Comparison of ENCODE assay signal across 27 mouse cellular contexts in genomic region chr9:79689342-79689741, GRCm38 (mm10). TPM values are rescaled to one million over a fixed set of nuclear protein-coding genes. Genes with fewer than 3 reads are reported as not detected.
DNase-seq lines count a peak whose midpoint lies in the region; ATAC-seq and TF ChIP-seq lines count a peak whose summit lies in the region.
"Had no signal": no experiment of that assay in that cellular context is flagged by ENCODE, and none has a peak within 500 bp of the region (broad histone marks: within the 10 kb centered on the region; RNA-seq: fewer than 3 reads in every experiment).

No protein-coding gene starts in this region.

- TF ChIP-seq POLR2A in liver, adult 2 months (IDR thresholded peaks at IDR 0.05; ENCODE audit: extremely low read depth, insufficient read depth, low read length), result no peak

- H3K27me3 ChIP-seq in hindbrain, embryonic 12.5 days, result no peaks in the 10 kb centered on the region
- H3K27me3 ChIP-seq in hindbrain, embryonic 14.5 days (ENCODE audit: control insufficient read depth, insufficient read depth, low read length), result no peaks in the 10 kb centered on the region
- H3K27me3 ChIP-seq in liver, adult 2 months (ENCODE audit: control insufficient read depth, insufficient read depth, low read length), result no peaks in the 10 kb centered on the region
- no peaks in the 10 kb centered on the region for H3K27me3 ChIP-seq in liver, embryonic 11.5 days (replicated peaks; ENCODE audit: control insufficient read depth, insufficient read depth, low read length)
- H3K27me3 ChIP-seq in forebrain, embryonic 10.5 days (ENCODE audit: poor library complexity, severe bottlenecking), result no peaks in the 10 kb centered on the region
- H3K27me3 ChIP-seq: CH12.LX; embryonic facial prominence, embryonic 13.5 days; hindbrain, embryonic 13.5 days; intestine, embryonic 15.5 days; midbrain, embryonic 12.5 days; Patski had no signal

- no peak overlapping the region for H3K9ac ChIP-seq in hindbrain, embryonic 12.5 days
- no peak overlapping the region for H3K9ac ChIP-seq in hindbrain, embryonic 14.5 days
- no peak overlapping the region for H3K9ac ChIP-seq in liver, adult 2 months (ENCODE audit: low read depth, low read length)
- H3K9ac ChIP-seq in liver, embryonic 11.5 days (ENCODE audit: low read depth, low read length), result no peak overlapping the region
- H3K9ac ChIP-seq: embryonic facial prominence, embryonic 13.5 days; hindbrain, embryonic 13.5 days; intestine, embryonic 15.5 days; liver, postnatal 0 days; midbrain, embryonic 12.5 days had no signal

- no peak for ATAC-seq in hindbrain, embryonic 12.5 days (ENCODE audit: low FRiP score)
- ATAC-seq in hindbrain, embryonic 14.5 days (ENCODE audit: low FRiP score), result no peak
- ATAC-seq in liver, embryonic 11.5 days (replicated peaks; ENCODE audit: low FRiP score), result no peak
- ATAC-seq: intestine, embryonic 15.5 days; liver, postnatal 0 days; Patski had no signal

- no peak for TF ChIP-seq CTCF in liver, adult 2 months (IDR thresholded peaks at IDR 0.05; ENCODE audit: low read depth, low read length)

- no peak overlapping the region for H3K4me2 ChIP-seq in hindbrain, embryonic 12.5 days (replicated peaks)
- H3K4me2 ChIP-seq in hindbrain, embryonic 14.5 days (replicated peaks), result no peak overlapping the region
- H3K4me2 ChIP-seq in liver, embryonic 11.5 days, result no peak overlapping the region
- H3K4me2 ChIP-seq: embryonic facial prominence, embryonic 13.5 days; heart, embryonic 11.5 days; hindbrain, embryonic 13.5 days; intestine, embryonic 15.5 days; midbrain, embryonic 12.5 days had no signal

- no peaks in the 10 kb centered on the region for H3K36me3 ChIP-seq in hindbrain, embryonic 12.5 days
- H3K36me3 ChIP-seq in hindbrain, embryonic 14.5 days (replicated peaks; ENCODE audit: control insufficient read depth, insufficient read depth), result no peaks in the 10 kb centered on the region
- H3K36me3 ChIP-seq in liver, adult 2 months (ENCODE audit: control insufficient read depth, insufficient read depth, low read length), result no peaks in the 10 kb centered on the region
- H3K36me3 ChIP-seq in liver, embryonic 11.5 days (ENCODE audit: control insufficient read depth, insufficient read depth, low read length), result no peaks in the 10 kb centered on the region
- H3K36me3 ChIP-seq in forebrain, embryonic 10.5 days (replicated peaks), result no peaks in the 10 kb centered on the region
- H3K36me3 ChIP-seq: G1E; hindbrain, embryonic 13.5 days; intestine, embryonic 15.5 days; midbrain, embryonic 12.5 days had no signal

- no peak for DNase-seq in hindbrain, embryonic 14.5 days (ENCODE audit: low spot score)
- DNase-seq in liver, adult 2 months (ENCODE audit: extremely low read depth, low read depth, low spot score), result peak; percentile 53
- DNase-seq in liver, embryonic 11.5 days (ENCODE audit: low spot score), result no peak
- peak; percentile 17 for DNase-seq in neural tube, embryonic 10.5 days (ENCODE audit: extremely low spot score, low spot score)
- no peak for DNase-seq in urinary bladder, adult 18-20 months (ENCODE audit: low spot score in 2 of 2)
- no peak for DNase-seq in forebrain, embryonic 10.5 days (ENCODE audit: extremely low spot score, low spot score)
- DNase-seq: adrenal gland, postnatal 36 days; B cell, adult 2 months; cerebellum, adult 9-10 months; gastrocnemius, postnatal 10 days; heart, adult 11 months; kidney, postnatal 25 days; liver; liver, postnatal 0 days; lung, postnatal 10 days; right cerebral cortex, adult 18-20 months; right cerebral cortex, postnatal 4 days; thymus, postnatal 14 days had no signal

- peak overlapping the region; percentile 35; the same call in 1 of the 2 replicates for H3K27ac ChIP-seq in hindbrain, embryonic 12.5 days
- H3K27ac ChIP-seq in hindbrain, embryonic 14.5 days, result no peak overlapping the region
- no peak overlapping the region for H3K27ac ChIP-seq in liver, adult 2 months (replicated peaks; ENCODE audit: insufficient read depth, low read depth, low read length)
- no peak overlapping the region for H3K27ac ChIP-seq in liver, embryonic 11.5 days (ENCODE audit: low read depth, low read length)
- no peak overlapping the region for H3K27ac ChIP-seq in forebrain, embryonic 10.5 days
- H3K27ac ChIP-seq: embryonic facial prominence, embryonic 13.5 days; hindbrain, embryonic 13.5 days; intestine, embryonic 15.5 days; midbrain, embryonic 12.5 days had no signal

- no peaks in the 10 kb centered on the region for H3K9me3 ChIP-seq in hindbrain, embryonic 12.5 days (replicated peaks)
- no peaks in the 10 kb centered on the region for H3K9me3 ChIP-seq in hindbrain, embryonic 14.5 days (ENCODE audit: control insufficient read depth, low read length)
- no peaks in the 10 kb centered on the region for H3K9me3 ChIP-seq in liver, embryonic 11.5 days (ENCODE audit: control insufficient read depth, low read length)
- H3K9me3 ChIP-seq in forebrain, embryonic 10.5 days, result no peaks in the 10 kb centered on the region
- H3K9me3 ChIP-seq: embryonic facial prominence, embryonic 13.5 days; G1E; hindbrain, embryonic 13.5 days; intestine, embryonic 15.5 days; midbrain, embryonic 12.5 days had no signal

- WGBS in hindbrain, embryonic 12.5 days, result 67% methylated on average over 7 of the region's 7 CpGs
- 54% methylated on average over 7 of the region's 7 CpGs for WGBS in hindbrain, embryonic 14.5 days
- WGBS in liver, adult 2 months, result 75% methylated on average over 7 of the region's 7 CpGs
- 81% methylated on average over 7 of the region's 7 CpGs for WGBS in liver, embryonic 11.5 days
- 90% methylated on average over 7 of the region's 7 CpGs for WGBS in forebrain, embryonic 10.5 days

- H3K4me1 ChIP-seq in hindbrain, embryonic 12.5 days, result peaks cover 9% of the 10 kb centered on the region
- peaks cover 15% of the 10 kb centered on the region for H3K4me1 ChIP-seq in hindbrain, embryonic 14.5 days (replicated peaks; ENCODE audit: control insufficient read depth, insufficient read depth, low read length)
- H3K4me1 ChIP-seq in liver, adult 2 months (ENCODE audit: control insufficient read depth, insufficient read depth, low read length), result no peaks in the 10 kb centered on the region
- no peaks in the 10 kb centered on the region for H3K4me1 ChIP-seq in liver, embryonic 11.5 days (replicated peaks; ENCODE audit: control insufficient read depth, insufficient read depth, low read length)
- H3K4me1 ChIP-seq in forebrain, embryonic 10.5 days, result peaks cover 15% of the 10 kb centered on the region
- H3K4me1 ChIP-seq: embryonic facial prominence, embryonic 13.5 days; intestine, embryonic 15.5 days had no signal

- no peaks in the 10 kb centered on the region for H3K79me2 ChIP-seq in liver, adult 2 months (ENCODE audit: control insufficient read depth, insufficient read depth, low read length)

- no peak overlapping the region for H3K4me3 ChIP-seq in hindbrain, embryonic 12.5 days
- H3K4me3 ChIP-seq in hindbrain, embryonic 14.5 days (replicated peaks; ENCODE audit: low read length), result no peak overlapping the region
- no peak overlapping the region for H3K4me3 ChIP-seq in liver, adult 2 months (ENCODE audit: insufficient read depth, low read depth, low read length)
- H3K4me3 ChIP-seq in liver, embryonic 11.5 days (ENCODE audit: low read depth, low read length), result no peak overlapping the region
- H3K4me3 ChIP-seq in forebrain, embryonic 10.5 days, result no peak overlapping the region
- H3K4me3 ChIP-seq: embryonic facial prominence, embryonic 13.5 days; hindbrain, embryonic 13.5 days; intestine, embryonic 15.5 days; midbrain, embryonic 12.5 days had no signal

RNA-seq across cellular contexts. Expression of gene Col12a1, which starts 29.3 kb away (rescaled TPM):
- polyA plus RNA-seq in hindbrain, embryonic 12.5 days (2016; fragmentation: Nextera tagmentation; extraction: Ambion mirVana), result 53.8 and 60.1 TPM in 2 replicates
- polyA plus RNA-seq in hindbrain, embryonic 14.5 days (2014; fragmentation: Nextera tagmentation; extraction: Ambion mirVana), result 9.8 and 11.8 TPM in 2 replicates
- 0.60 and 1.0 TPM in 2 replicates for total RNA-seq in liver, adult 2 months (2014; rRNA removed)
- polyA plus RNA-seq in liver, adult 2 months (2012; rRNA removed), result 1.7 and 1.8 TPM in 2 replicates
- 4.2 TPM in 2 replicates for polyA plus RNA-seq in liver, embryonic 11.5 days (2014; fragmentation: Nextera tagmentation; extraction: Ambion mirVana)
- 6.7 and 7.4 TPM in 2 replicates for polyA plus RNA-seq in forebrain, embryonic 10.5 days (2016; fragmentation: Nextera tagmentation; extraction: Ambion mirVana)

Comparison
In these comparisons a context has a peak if more than half of its experiments do, and no peak if none do; other contexts are left out.
1. DNase-seq: peak in liver, adult 2 months (single experiment) and neural tube, embryonic 10.5 days (single experiment); none in hindbrain, embryonic 14.5 days (single experiment), liver, embryonic 11.5 days (single experiment), urinary bladder, adult 18-20 months (0 of 2) and forebrain, embryonic 10.5 days (single experiment).